ENCODE assay signal across 12 mouse cellular contexts in genomic region chr5:24321711-24322682, GRCm38 (mm10). TPM values are rescaled to one million over a fixed set of nuclear protein-coding genes. Genes with fewer than 3 reads are reported as not detected.
A peak's percentile ranks its signal among the peaks of the same experiment; 100 is the strongest.
DNase-seq lines count a peak whose midpoint lies in the region; ATAC-seq and TF ChIP-seq lines count a peak whose summit lies in the region.
"Had no signal": no experiment of that assay in that cellular context is flagged by ENCODE, and none has a peak within 500 bp of the region (broad histone marks: within the 10 kb centered on the region; RNA-seq: fewer than 3 reads in every experiment).

No protein-coding gene starts in this region.

- H3K4me1 ChIP-seq in forebrain, embryonic 10.5 days = peaks cover 50% of the 10 kb centered on the region
- H3K4me1 ChIP-seq in forebrain, embryonic 15.5 days = peaks cover 29% of the 10 kb centered on the region
- H3K4me1 ChIP-seq in stomach, embryonic 14.5 days (ENCODE audit: control insufficient read depth, insufficient read depth, low read length) = peaks cover 16% of the 10 kb centered on the region; the same call in 1 of the 2 replicates
- H3K4me1 ChIP-seq in stomach, postnatal 0 days (replicated peaks; ENCODE audit: control insufficient read depth, insufficient read depth) = no peaks in the 10 kb centered on the region
- H3K4me1 ChIP-seq in limb, embryonic 11.5 days (ENCODE audit: control insufficient read depth, insufficient read depth, low read length) = peaks cover 24% of the 10 kb centered on the region
- H3K4me1 ChIP-seq: liver, embryonic 15.5 days had no signal

- peaks cover 41% of the 10 kb centered on the region for H3K36me3 ChIP-seq in forebrain, embryonic 10.5 days (replicated peaks)
- H3K36me3 ChIP-seq in forebrain, embryonic 15.5 days = peaks cover 6% of the 10 kb centered on the region
- peaks cover 30% of the 10 kb centered on the region for H3K36me3 ChIP-seq in stomach, embryonic 14.5 days (ENCODE audit: control insufficient read depth, insufficient read depth, low read length)
- no peaks in the 10 kb centered on the region for H3K36me3 ChIP-seq in stomach, postnatal 0 days (ENCODE audit: control insufficient read depth, insufficient read depth, low read length)
- H3K36me3 ChIP-seq in limb, embryonic 11.5 days (ENCODE audit: control insufficient read depth, insufficient read depth, low read length) = 0 out of 2 replicates have a peak, but pooled peaks cover 3% of the 10 kb centered on the region
- H3K36me3 ChIP-seq: liver, embryonic 15.5 days had no signal

- peaks cover 49% of the 10 kb centered on the region for H3K27me3 ChIP-seq in forebrain, embryonic 10.5 days (ENCODE audit: poor library complexity, severe bottlenecking)
- no peaks in the 10 kb centered on the region for H3K27me3 ChIP-seq in forebrain, embryonic 15.5 days
- H3K27me3 ChIP-seq in stomach, embryonic 14.5 days (ENCODE audit: control insufficient read depth, insufficient read depth, low read length) = no peaks in the 10 kb centered on the region
- H3K27me3 ChIP-seq in stomach, postnatal 0 days (ENCODE audit: control insufficient read depth, insufficient read depth, low read length) = no peaks in the 10 kb centered on the region
- H3K27me3 ChIP-seq in limb, embryonic 11.5 days (ENCODE audit: control insufficient read depth, insufficient read depth, low read length) = peaks cover 4% of the 10 kb centered on the region; the same call in 1 of the 2 replicates

- no peak overlapping the region for H3K4me2 ChIP-seq in forebrain, embryonic 15.5 days (replicated peaks)
- no peak overlapping the region for H3K4me2 ChIP-seq in stomach, embryonic 14.5 days (replicated peaks; ENCODE audit: low read depth, low read length)
- no peak overlapping the region for H3K4me2 ChIP-seq in stomach, postnatal 0 days (replicated peaks; ENCODE audit: low read depth)
- peak overlapping the region; percentile 10 for H3K4me2 ChIP-seq in limb, embryonic 11.5 days (ENCODE audit: low read depth, severe bottlenecking)
- H3K4me2 ChIP-seq: liver, embryonic 15.5 days had no signal

- no peak for ATAC-seq in forebrain, embryonic 15.5 days (replicated peaks)
- ATAC-seq in stomach, embryonic 14.5 days (ENCODE audit: insufficient number of reproducible peaks, insufficient read depth, low FRiP score, low read depth) = 0 out of 2 replicates have a peak, but pooled peaks have one; percentile 20
- no peak for ATAC-seq in stomach, postnatal 0 days (ENCODE audit: low FRiP score, low TSS enrichment)
- ATAC-seq in limb, embryonic 11.5 days (ENCODE audit: insufficient number of reproducible peaks, low FRiP score, low TSS enrichment, low read depth) = no peak; the same call in 1 of the 2 replicates
- ATAC-seq: inflammation-experienced regulatory T-cells, adult 6 months had no signal

- TF ChIP-seq CTCF in stomach, postnatal 0 days (IDR thresholded peaks at IDR 0.05; ENCODE audit: low read depth) = no peak

- H3K9me3 ChIP-seq in forebrain, embryonic 10.5 days = no peaks in the 10 kb centered on the region; the same call in 1 of the 2 replicates
- no peaks in the 10 kb centered on the region for H3K9me3 ChIP-seq in forebrain, embryonic 15.5 days
- H3K9me3 ChIP-seq in stomach, embryonic 14.5 days (ENCODE audit: control insufficient read depth, low read depth, low read length) = no peaks in the 10 kb centered on the region
- H3K9me3 ChIP-seq in stomach, postnatal 0 days (ENCODE audit: control insufficient read depth, low read length) = no peaks in the 10 kb centered on the region
- no peaks in the 10 kb centered on the region for H3K9me3 ChIP-seq in limb, embryonic 11.5 days (ENCODE audit: control insufficient read depth, low read length)
- H3K9me3 ChIP-seq: liver, embryonic 15.5 days had no signal

- peak; percentile 78 for DNase-seq in forebrain, embryonic 10.5 days (ENCODE audit: extremely low spot score, low spot score)
- no peak for DNase-seq in stomach, postnatal 0 days (ENCODE audit: low spot score)
- peak; percentile 53 for DNase-seq in limb, embryonic 11.5 days (ENCODE audit: low spot score)
- DNase-seq in yolk sac, embryonic 10.5 days (ENCODE audit: low spot score) = peak; percentile 61
- no peak for DNase-seq in cerebellum, adult 9-11 months
- no peak for DNase-seq in frontal cortex, postnatal 14 days (ENCODE audit: low spot score in 2 of 2)
- DNase-seq: cerebellum, postnatal 36 days; thymus, adult 2 months had no signal

- H3K27ac ChIP-seq in forebrain, embryonic 10.5 days = peak overlapping the region; percentile 95
- no peak overlapping the region for H3K27ac ChIP-seq in forebrain, embryonic 15.5 days (replicated peaks)
- H3K27ac ChIP-seq in stomach, embryonic 14.5 days (ENCODE audit: low read length) = no peak overlapping the region
- no peak overlapping the region for H3K27ac ChIP-seq in stomach, postnatal 0 days (replicated peaks)
- peak overlapping the region; percentile 51; the same call in 1 of the 2 replicates for H3K27ac ChIP-seq in limb, embryonic 11.5 days (replicated peaks; ENCODE audit: low read depth, low read length)
- H3K27ac ChIP-seq: liver, embryonic 15.5 days had no signal

- no peak overlapping the region for H3K9ac ChIP-seq in forebrain, embryonic 15.5 days (replicated peaks)
- no peak overlapping the region for H3K9ac ChIP-seq in stomach, embryonic 14.5 days (replicated peaks; ENCODE audit: low read depth, low read length)
- H3K9ac ChIP-seq in stomach, postnatal 0 days (ENCODE audit: low read length) = no peak overlapping the region
- peak overlapping the region; percentile 65 for H3K9ac ChIP-seq in limb, embryonic 11.5 days (ENCODE audit: low read length)
- H3K9ac ChIP-seq: liver, embryonic 15.5 days had no signal

- peak overlapping the region; percentile 52 for H3K4me3 ChIP-seq in forebrain, embryonic 10.5 days
- H3K4me3 ChIP-seq in forebrain, embryonic 15.5 days = no peak overlapping the region
- H3K4me3 ChIP-seq in stomach, embryonic 14.5 days (ENCODE audit: low read depth, low read length) = no peak overlapping the region
- H3K4me3 ChIP-seq in stomach, postnatal 0 days (ENCODE audit: low read depth, low read length) = no peak overlapping the region
- H3K4me3 ChIP-seq in limb, embryonic 11.5 days (ENCODE audit: low read depth, low read length) = 0 out of 2 replicates have a peak overlapping the region, but pooled peaks have one; percentile 1
- H3K4me3 ChIP-seq: liver, embryonic 15.5 days had no signal

- no peak for TF ChIP-seq EP300 in stomach, postnatal 0 days (optimal IDR thresholded peaks at IDR 0.05)

- 3% methylated on average over 22 of the region's 22 CpGs for WGBS in forebrain, embryonic 10.5 days
- WGBS in forebrain, embryonic 15.5 days = 12% methylated on average over 22 of the region's 22 CpGs
- 23% methylated on average over 22 of the region's 22 CpGs for WGBS in stomach, embryonic 14.5 days
- WGBS in stomach, postnatal 0 days = 39% methylated on average over 18 of the region's 22 CpGs
- WGBS in limb, embryonic 11.5 days = 8% methylated on average over 22 of the region's 22 CpGs

RNA-seq across cellular contexts. Expression of gene Kcnh2, which starts 29.4 kb away (rescaled TPM):
- 17.8 and 21.3 TPM in 2 replicates for polyA plus RNA-seq in forebrain, embryonic 10.5 days (2016; fragmentation: Nextera tagmentation; extraction: Ambion mirVana)
- polyA plus RNA-seq in forebrain, embryonic 15.5 days (2015; fragmentation: Nextera tagmentation; extraction: Ambion mirVana) = 5.2 and 6.4 TPM in 2 replicates
- polyA plus RNA-seq in stomach, embryonic 14.5 days (2014; fragmentation: Nextera tagmentation; extraction: Ambion mirVana) = 8.9 and 9.8 TPM in 2 replicates
- polyA plus RNA-seq in stomach, postnatal 0 days (2015; fragmentation: Nextera tagmentation; extraction: Ambion mirVana) = 3.7 and 3.8 TPM in 2 replicates
- 6.7 and 7.1 TPM in 2 replicates for polyA plus RNA-seq in limb, embryonic 11.5 days (2014; fragmentation: Nextera tagmentation; extraction: Ambion mirVana)

RNA-seq across cellular contexts. Expression of gene Nos3, which starts 42.6 kb away (rescaled TPM):
- polyA plus RNA-seq in forebrain, embryonic 10.5 days (2016; fragmentation: Nextera tagmentation; extraction: Ambion mirVana) = 7.6 and 8.1 TPM in 2 replicates
- polyA plus RNA-seq in forebrain, embryonic 15.5 days (2015; fragmentation: Nextera tagmentation; extraction: Ambion mirVana) = 7.4 TPM in 2 replicates
- polyA plus RNA-seq in stomach, embryonic 14.5 days (2014; fragmentation: Nextera tagmentation; extraction: Ambion mirVana) = 4.6 and 4.9 TPM in 2 replicates
- 3.1 and 3.2 TPM in 2 replicates for polyA plus RNA-seq in stomach, postnatal 0 days (2015; fragmentation: Nextera tagmentation; extraction: Ambion mirVana)
- polyA plus RNA-seq in limb, embryonic 11.5 days (2014; fragmentation: Nextera tagmentation; extraction: Ambion mirVana) = 4.8 and 5.3 TPM in 2 replicates

Comparison
In these comparisons a context has a peak if more than half of its experiments do, and no peak if none do; other contexts are left out.
1. H3K27ac ChIP-seq: peak in forebrain, embryonic 10.5 days (single experiment) and limb, embryonic 11.5 days (single experiment); none in forebrain, embryonic 15.5 days (single experiment), stomach, embryonic 14.5 days (single experiment) and stomach, postnatal 0 days (single experiment).
2. H3K4me3 ChIP-seq: peak in forebrain, embryonic 10.5 days (single experiment) and limb, embryonic 11.5 days (single experiment); none in forebrain, embryonic 15.5 days (single experiment), stomach, embryonic 14.5 days (single experiment) and stomach, postnatal 0 days (single experiment).
3. DNase-seq: peak in forebrain, embryonic 10.5 days (single experiment), limb, embryonic 11.5 days (single experiment) and yolk sac, embryonic 10.5 days (single experiment); none in stomach, postnatal 0 days (single experiment), cerebellum, adult 9-11 months (single experiment) and frontal cortex, postnatal 14 days (0 of 2).